Mouse (Mus musculus) hindbrain, embryonic 12.5 days (tissue): ENCODE results near the gene Stat4. TPM values are rescaled to one million over a fixed set of nuclear protein-coding genes. Genes with fewer than 3 reads are reported as not detected.

Experiments used
- ATAC-seq: fragments of 200-750 bp; cut with Nextera tagmentation; 2 replicates; pipeline ENCODE4 v1.8.0; 2017; ENCODE audit warnings: moderate TSS enrichment; ENCODE audit not compliant: low FRiP score
- H3K27ac ChIP-seq: fragments of 300-500 bp; sonication (generic); 2 replicates; pipeline ENCODE4 v1.5.1; 2016; ENCODE audit warnings: mild to moderate bottlenecking
- H3K27me3 ChIP-seq: fragments of 300-500 bp; sonication (generic); 2 replicates; pipeline ENCODE4 v1.6.1; 2016; ENCODE audit warnings: mild to moderate bottlenecking
- H3K36me3 ChIP-seq: fragments of 300-500 bp; sonication (generic); 2 replicates; pipeline ENCODE4 v1.6.1; 2016; ENCODE audit warnings: mild to moderate bottlenecking
- H3K4me1 ChIP-seq: fragments of 300-500 bp; sonication (generic); 2 replicates; pipeline ENCODE4 v1.6.1; 2016
- H3K4me2 ChIP-seq: fragments of 300-500 bp; sonication (generic); replicated peaks from 2 replicates; pipeline ENCODE4 v1.6.1; 2016; ENCODE audit warnings: mild to moderate bottlenecking
- H3K4me3 ChIP-seq: fragments of 300-500 bp; sonication (generic); 2 replicates; pipeline ENCODE4 v1.5.1; 2016; ENCODE audit warnings: mild to moderate bottlenecking
- H3K9ac ChIP-seq: fragments of 300-500 bp; sonication (generic); 2 replicates; pipeline ENCODE4 v1.6.1; 2016; ENCODE audit warnings: mild to moderate bottlenecking, moderate library complexity
- H3K9me3 ChIP-seq: fragments of 300-500 bp; sonication (generic); replicated peaks from 2 replicates; pipeline ENCODE4 v1.6.1; 2016; ENCODE audit warnings: mild to moderate bottlenecking
- WGBS: fragments of 180-500 bp; shearing (Covaris S2); methylation state at CpG from one replicate; pipeline ENCODE4 v1.1.7; 2016; 5-methylcytosine and 5-hydroxymethylcytosine counted together
- polyA plus RNA-seq: library from polyadenylated mRNA; unstranded; fragments of >200 nt; fragmentation: Nextera tagmentation; extraction: Ambion mirVana; gene quantifications from 2 replicates; pipeline ENCODE4 v1.2.1, GENCODE M21; 2016

The Stat4 gene
- 0.73 and 0.88 TPM in 2 replicates for polyA plus RNA-seq

GRCm38 (mm10) chr1:51986848-51987247 is at the start of gene Stat4:
Stat4 (plus strand) TSS chr1:51987148.
- H3K4me1 ChIP-seq: no peaks in the 10 kb centered on the region
- H3K4me3 ChIP-seq: no peak within 1 kb of the TSS
- H3K36me3 ChIP-seq: no peaks in the 10 kb centered on the region
- no peak within 1 kb of the TSS for H3K4me2 ChIP-seq
- no peak for ATAC-seq
- H3K27me3 ChIP-seq: no peaks in the 10 kb centered on the region
- H3K27ac ChIP-seq: no peak within 1 kb of the TSS
- H3K9ac ChIP-seq: no peak within 1 kb of the TSS
- H3K9me3 ChIP-seq: no peaks in the 10 kb centered on the region
- 84% methylated on average over 5 of the region's 5 CpGs for WGBS

- WGBS: 93% methylated on average over 7 of the region's 7 CpGs
Measured at GRCm38 (mm10) chr1:51938357-51938756, 48.6 kb upstream of the Stat4 start.

GRCm38 (mm10) chr1:51944755-51945154 is 42.2 kb upstream of the Stat4 start:
- ATAC-seq: peak; percentile 56; the same call in 1 of the 2 replicates
- no peak overlapping the region for H3K4me3 ChIP-seq
- H3K27ac ChIP-seq: no peak overlapping the region
- no peaks in the 10 kb centered on the region for H3K9me3 ChIP-seq
- H3K36me3 ChIP-seq: no peaks in the 10 kb centered on the region
- H3K4me1 ChIP-seq: no peaks in the 10 kb centered on the region
- 47% methylated on average over 5 of the region's 5 CpGs for WGBS
- no peak overlapping the region for H3K4me2 ChIP-seq
- H3K27me3 ChIP-seq: no peaks in the 10 kb centered on the region
- no peak overlapping the region for H3K9ac ChIP-seq

More at GRCm38 (mm10) chr1:51938357-51938756, 48.6 kb upstream of the Stat4 start:
- Histone ChIP-seq H3K9ac (no peak overlapping the region), H3K36me3 (no peaks in the 10 kb centered on the region), H3K27me3 (no peaks in the 10 kb centered on the region), H3K27ac (no peak overlapping the region), H3K9me3 (no peaks in the 10 kb centered on the region), H3K4me3 (no peak overlapping the region), H3K4me1 (no peaks in the 10 kb centered on the region), H3K4me2 (no peak overlapping the region)
- ATAC-seq: no peak

- H3K9me3 ChIP-seq: no peaks in the 10 kb centered on the region
- no peak overlapping the region for H3K4me3 ChIP-seq
- H3K9ac ChIP-seq: no peak overlapping the region
- H3K4me1 ChIP-seq: no peaks in the 10 kb centered on the region
- no peak overlapping the region for H3K4me2 ChIP-seq
- H3K27ac ChIP-seq: no peak overlapping the region
- WGBS: 80% methylated on average over 4 of the region's 4 CpGs
- ATAC-seq: no peak
- no peaks in the 10 kb centered on the region for H3K36me3 ChIP-seq
- H3K27me3 ChIP-seq: no peaks in the 10 kb centered on the region
Measured at GRCm38 (mm10) chr1:51947116-51947515, 39.8 kb upstream of the Stat4 start.

- H3K4me1 ChIP-seq: no peaks in the 10 kb centered on the region
- WGBS: 87% methylated on average over 2 of the region's 2 CpGs
- ATAC-seq: no peak
Measured at GRCm38 (mm10) chr1:51964647-51965046, 22.3 kb upstream of the Stat4 start.

GRCm38 (mm10) chr1:51968994-51969393 is 18.0 kb upstream of the Stat4 start:
- no peaks in the 10 kb centered on the region for H3K36me3 ChIP-seq
- 45% methylated on average over 1 of the region's 1 CpGs for WGBS
- no peaks in the 10 kb centered on the region for H3K27me3 ChIP-seq
- no peaks in the 10 kb centered on the region for H3K4me1 ChIP-seq
- no peak for ATAC-seq
- H3K9ac ChIP-seq: no peak overlapping the region
- no peaks in the 10 kb centered on the region for H3K9me3 ChIP-seq
- H3K27ac ChIP-seq: no peak overlapping the region
- no peak overlapping the region for H3K4me2 ChIP-seq
- no peak overlapping the region for H3K4me3 ChIP-seq

More at GRCm38 (mm10) chr1:51964647-51965046, 22.3 kb upstream of the Stat4 start:
- no peak overlapping the region for H3K27ac ChIP-seq
- H3K9me3 ChIP-seq: no peaks in the 10 kb centered on the region
- no peak overlapping the region for H3K4me3 ChIP-seq
- no peak overlapping the region for H3K9ac ChIP-seq
- H3K27me3 ChIP-seq: no peaks in the 10 kb centered on the region
- H3K36me3 ChIP-seq: no peaks in the 10 kb centered on the region
- no peak overlapping the region for H3K4me2 ChIP-seq

GRCm38 (mm10) chr1:51970182-51970581 is 16.8 kb upstream of the Stat4 start:
- Histone ChIP-seq H3K27ac (no peak overlapping the region), H3K9me3 (no peaks in the 10 kb centered on the region), H3K4me1 (no peaks in the 10 kb centered on the region), H3K27me3 (no peaks in the 10 kb centered on the region), H3K4me2 (no peak overlapping the region), H3K4me3 (no peak overlapping the region), H3K36me3 (no peaks in the 10 kb centered on the region), H3K9ac (no peak overlapping the region)
- WGBS: 89% methylated on average over 6 of the region's 6 CpGs
- ATAC-seq: no peak

- Histone ChIP-seq H3K4me3 (no peak overlapping the region), H3K9me3 (no peaks in the 10 kb centered on the region), H3K27ac (no peak overlapping the region), H3K4me1 (no peaks in the 10 kb centered on the region), H3K27me3 (no peaks in the 10 kb centered on the region), H3K4me2 (no peak overlapping the region), H3K36me3 (no peaks in the 10 kb centered on the region), H3K9ac (no peak overlapping the region)
- 78% methylated on average over 5 of the region's 5 CpGs for WGBS
- ATAC-seq: no peak
Measured at GRCm38 (mm10) chr1:51975589-51975988, 11.4 kb upstream of the Stat4 start.

- no peaks in the 10 kb centered on the region for H3K9me3 ChIP-seq
- no peak overlapping the region for H3K9ac ChIP-seq
- no peaks in the 10 kb centered on the region for H3K27me3 ChIP-seq
- no peak for ATAC-seq
- H3K36me3 ChIP-seq: no peaks in the 10 kb centered on the region
- H3K4me1 ChIP-seq: no peaks in the 10 kb centered on the region
- H3K4me2 ChIP-seq: no peak overlapping the region
- WGBS: 92% methylated on average over 5 of the region's 5 CpGs
- H3K27ac ChIP-seq: no peak overlapping the region
- H3K4me3 ChIP-seq: no peak overlapping the region
Measured at GRCm38 (mm10) chr1:51979048-51979447, 7.9 kb upstream of the Stat4 start.

- H3K4me3 ChIP-seq: no peak overlapping the region
- ATAC-seq: no peak
- H3K36me3 ChIP-seq: no peaks in the 10 kb centered on the region
- no peaks in the 10 kb centered on the region for H3K27me3 ChIP-seq
- no peak overlapping the region for H3K4me2 ChIP-seq
- H3K27ac ChIP-seq: no peak overlapping the region
- H3K9me3 ChIP-seq: no peaks in the 10 kb centered on the region
- WGBS: 75% methylated on average over 8 of the region's 8 CpGs
- no peak overlapping the region for H3K9ac ChIP-seq
- 0 out of 2 replicates have a peak, but pooled peaks cover 2% of the 10 kb centered on the region for H3K4me1 ChIP-seq
Measured at GRCm38 (mm10) chr1:51991983-51992609, 5.1 kb downstream of the Stat4 start.

- Histone ChIP-seq H3K9me3 (no peaks in the 10 kb centered on the region), H3K4me1 (0 out of 2 replicates have a peak, but pooled peaks cover 2% of the 10 kb centered on the region), H3K4me3 (no peak overlapping the region), H3K9ac (no peak overlapping the region), H3K4me2 (no peak overlapping the region), H3K27ac (no peak overlapping the region), H3K36me3 (no peaks in the 10 kb centered on the region), H3K27me3 (no peaks in the 10 kb centered on the region)
- no peak for ATAC-seq
- 75% methylated on average over 3 of the region's 3 CpGs for WGBS
Measured at GRCm38 (mm10) chr1:51996056-51996455, 9.1 kb downstream of the Stat4 start.

GRCm38 (mm10) chr1:51996751-51997659 is 10.1 kb downstream of the Stat4 start:
- Histone ChIP-seq H3K4me2 (no peak overlapping the region), H3K27me3 (no peaks in the 10 kb centered on the region), H3K36me3 (no peaks in the 10 kb centered on the region), H3K4me1 (0 out of 2 replicates have a peak, but pooled peaks cover 2% of the 10 kb centered on the region), H3K27ac (no peak overlapping the region), H3K4me3 (no peak overlapping the region), H3K9me3 (no peaks in the 10 kb centered on the region), H3K9ac (no peak overlapping the region)
- peak; percentile 56 for ATAC-seq
- 60% methylated on average over 11 of the region's 11 CpGs for WGBS
